Mouse (Mus musculus) cerebellum, adult 2 months (tissue): ENCODE measurements around the gene Stk10.
"Not testable (repeated sequence)": the region's sequence is repeated elsewhere in the genome, so short reads cannot be mapped to it uniquely, and the experiment has no call there.

ENCODE experiments used
- CTCF ChIP-seq: fragments of 200-500 bp; IDR thresholded peaks from 2 replicates; pipeline ENCODE4 v1.5.1; 2011; ENCODE audit warnings: low read depth, mild to moderate bottlenecking, control low read depth, low read length, moderate library complexity, borderline replicate concordance; ENCODE audit not compliant: insufficient read depth
- POLR2A ChIP-seq: fragments of 200-500 bp; IDR thresholded peaks from 2 replicates; pipeline ENCODE4 v1.6.1; 2011; ENCODE audit warnings: low read length, control low read depth, borderline replicate concordance; ENCODE audit not compliant: insufficient read depth

DNA sequence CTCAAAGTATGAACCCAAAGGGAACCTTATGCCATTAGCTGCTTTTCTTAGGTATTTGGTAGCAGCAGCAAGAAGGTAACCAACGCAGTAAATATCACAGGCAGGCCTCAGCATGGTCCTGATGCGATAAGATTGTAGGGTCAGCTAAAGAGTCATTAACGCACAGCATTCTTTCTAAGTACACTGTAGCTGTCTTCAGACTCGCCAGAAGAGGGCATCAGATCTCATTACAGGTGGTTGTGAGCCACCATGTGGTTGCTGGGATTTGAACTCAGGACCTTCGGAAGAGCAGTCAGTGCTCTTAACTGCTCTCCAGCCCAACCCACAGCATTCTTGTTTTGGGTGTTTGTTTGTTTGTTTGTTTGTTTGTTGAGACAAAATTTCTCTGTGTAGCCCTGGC lies 85.5 kb downstream of the Stk10 start:
- TF ChIP-seq CTCF, POLR2A: not testable (repeated sequence)
